Mouse (Mus musculus) mature B cell (primary cell): ENCODE results near the gene Ablim2.

Experiments used
- in situ Hi-C: fragments of 300-500 bp; cut with MboI; formaldehyde crosslinking; loops from 2 replicates; pipeline ENCODE4 v1.14.3; 2019

The Ablim2 gene

DNA sequence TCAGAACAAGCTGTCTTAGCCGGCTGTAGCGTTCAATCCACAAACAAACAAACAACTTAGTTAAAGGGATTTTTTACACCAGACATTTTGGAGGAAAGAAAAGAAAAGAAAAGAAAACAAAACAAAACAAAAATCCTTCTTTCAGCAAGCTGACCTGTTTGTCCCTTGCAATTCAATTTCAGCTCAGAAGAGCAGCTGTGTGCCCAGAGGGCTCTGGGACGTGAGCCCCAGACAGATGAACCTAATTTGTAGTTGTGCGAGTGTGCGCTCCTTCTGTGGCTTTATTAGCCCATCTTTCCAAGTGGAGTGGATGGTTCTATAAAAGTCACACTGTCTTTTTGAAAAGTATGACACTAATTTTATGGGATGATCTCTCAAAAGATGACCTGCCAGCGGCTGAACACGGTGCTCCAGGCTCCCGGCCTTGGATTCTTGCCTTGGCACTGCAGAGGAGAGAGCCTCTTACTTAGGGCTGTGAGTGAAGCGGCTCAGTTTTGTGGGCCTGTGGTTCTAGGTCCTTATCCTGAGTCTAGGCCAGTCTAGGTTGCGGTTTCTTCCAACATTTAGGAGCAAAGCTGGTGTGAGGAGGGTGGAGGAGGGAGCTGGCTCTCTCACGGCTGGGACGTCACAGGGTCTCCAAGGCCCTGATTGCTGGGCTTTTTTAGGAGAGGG is 158.1 kb downstream of the Ablim2 start:
- in situ Hi-C loops: no loop called here

DNA sequence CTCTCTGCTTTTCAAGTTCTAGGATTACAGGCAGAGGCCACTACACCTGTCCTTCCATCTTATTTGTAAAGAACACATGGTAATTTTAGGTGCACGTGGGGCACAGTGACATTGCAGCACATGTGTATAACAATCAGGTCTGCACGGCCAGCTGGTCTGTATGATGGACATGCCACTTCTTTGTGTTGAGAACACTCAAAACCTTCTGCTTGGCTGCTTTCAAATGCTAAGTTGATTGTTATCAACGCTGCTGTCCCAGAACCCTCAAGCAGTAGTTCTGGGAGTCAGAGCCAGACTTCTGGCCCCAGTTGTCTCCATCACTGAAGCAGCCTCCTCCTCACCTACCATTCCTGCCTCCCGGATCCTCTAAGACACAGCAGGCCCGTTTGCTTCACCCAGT is 159.0 kb downstream of the Ablim2 start:
- in situ Hi-C loops: no loop called here

GRCm38 (mm10) chr5:35918387-35918786 is 160.7 kb downstream of the Ablim2 start:
- in situ Hi-C loops: no loop called here

DNA sequence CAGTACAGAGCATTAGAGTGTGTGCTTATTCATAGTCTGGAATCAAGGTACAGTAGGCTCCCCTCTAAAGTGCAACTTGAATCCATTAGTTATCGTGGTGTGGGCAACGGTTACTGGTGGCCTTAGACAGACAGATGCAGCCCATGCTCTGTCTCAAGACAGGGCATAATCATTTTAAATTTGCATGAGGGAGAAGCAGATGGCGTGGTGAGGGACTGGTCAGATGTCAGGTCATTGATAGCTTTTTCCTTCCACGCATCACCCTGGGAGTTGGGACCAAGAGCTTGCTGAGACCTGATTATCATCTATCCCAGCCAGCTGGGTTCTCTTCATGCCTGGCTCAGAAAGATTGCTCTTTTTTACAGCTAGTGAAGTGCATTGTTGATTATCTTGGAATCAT is 162.4 kb downstream of the Ablim2 start:
- in situ Hi-C loops: no loop called here

- in situ Hi-C loops: no loop called here
Observed at GRCm38 (mm10) chr5:35920557-35920956, 162.9 kb downstream of the Ablim2 start.

GRCm38 (mm10) chr5:35921141-35921540 is 163.5 kb downstream of the Ablim2 start:
- in situ Hi-C loops: no loop called here

GRCm38 (mm10) chr5:35921595-35922254 is 164.0 kb downstream of the Ablim2 start:
- in situ Hi-C loops: no loop called here

- in situ Hi-C loops: no loop called here
Observed at GRCm38 (mm10) chr5:35923448-35923847, 165.8 kb downstream of the Ablim2 start.

DNA sequence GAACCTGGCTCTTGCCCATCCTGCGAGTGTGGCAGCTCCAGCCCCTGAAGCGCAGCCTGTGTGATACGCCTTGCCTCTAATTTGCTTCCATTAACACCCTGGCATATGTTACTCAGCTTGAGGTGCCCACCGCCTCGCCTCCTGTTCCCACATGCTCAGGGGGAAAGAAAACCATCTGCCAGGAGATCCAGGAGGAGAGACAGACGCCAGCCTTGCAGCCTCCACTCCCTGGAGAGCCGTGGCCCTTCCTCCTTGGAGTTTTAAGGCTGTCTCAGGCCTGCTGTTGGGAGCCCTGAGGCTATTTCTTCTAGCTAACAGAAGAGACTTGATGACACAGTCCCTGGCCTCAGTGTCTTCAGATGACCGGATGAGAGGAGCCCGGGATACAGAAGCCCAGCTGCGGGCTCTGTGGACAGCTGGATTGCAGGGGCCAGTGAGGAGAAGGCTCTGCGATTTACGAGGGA is 167.5 kb downstream of the Ablim2 start:
- in situ Hi-C loops: no loop called here

GRCm38 (mm10) chr5:35926511-35926910 is 168.8 kb downstream of the Ablim2 start:
- in situ Hi-C loops: no loop called here

DNA sequence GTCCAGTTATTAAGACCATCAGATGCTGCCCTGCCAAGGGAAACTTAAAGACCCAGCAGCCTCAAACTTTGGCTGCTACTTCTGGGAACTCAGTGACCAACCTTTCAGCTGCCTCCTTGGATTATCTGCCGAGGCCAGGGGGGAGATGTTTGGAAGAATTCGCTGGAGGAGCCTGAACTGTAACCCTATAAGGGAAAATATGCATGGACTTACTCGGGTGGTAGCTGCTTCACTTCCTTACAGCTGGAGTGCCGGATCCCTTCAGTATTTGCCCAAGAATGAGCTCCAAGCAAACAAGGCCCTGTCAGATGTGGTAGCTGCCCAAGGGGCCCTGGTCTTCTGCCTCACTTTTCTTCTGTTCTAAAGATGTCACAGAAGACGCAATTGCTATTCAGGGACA is 173.6 kb downstream of the Ablim2 start:
- in situ Hi-C loops: no loop called here

GRCm38 (mm10) chr5:35933059-35933458 is 175.4 kb downstream of the Ablim2 start:
- in situ Hi-C loops: no loop called here
